Mouse (Mus musculus): ENCODE measurements at regions not wholly inside any gene's neighbourhood (a gene's known extent, or its start where the extent isn't known, plus 50 kb on each side); places are given as distances from the start of the nearest gene placed in this dataset.

GRCm38 (mm10) chr3:33717317-33717716 is 82.3 kb upstream of the Ttc14 start:
- no peak for DNase-seq (ENCODE audit: low spot score)

GRCm38 (mm10) chr3:33727915-33728314 is 71.7 kb upstream of the Ttc14 start:
- DNase-seq (ENCODE audit: low spot score) = no peak

GRCm38 (mm10) chr3:33730364-33730763 is 69.3 kb upstream of the Ttc14 start:
- DNase-seq (ENCODE audit: low spot score) = no peak

- no peak for DNase-seq (ENCODE audit: low spot score)
These were observed 62.1 kb upstream of the Ttc14 start for GRCm38 (mm10) chr3:33737496-33737895.

- DNase-seq (ENCODE audit: low spot score) = peak; percentile 50
These were observed 57.5 kb upstream of the Ttc14 start for GRCm38 (mm10) chr3:33742138-33742537.
